Mouse (Mus musculus): ENCODE results near the gene 3110009E18Rik. TPM values are rescaled to one million over a fixed set of nuclear protein-coding genes. Genes with fewer than 3 reads are reported as not detected.

The 3110009E18Rik gene
- total RNA-seq, 4 experiments from 2014 or later = 6.2 to 8.1 (median 7.4) TPM

Other genes with a start within 250 kb of the 3110009E18Rik start
- gene Tmem177, start 208.0 kb upstream of the 3110009E18Rik start, total RNA-seq (2022) = 1 to 10 TPM; 6.3 to 8.6 (median 7.5) TPM
- gene Cfap221, start 124.0 kb upstream of the 3110009E18Rik start, total RNA-seq (2022) = 1 to 10 TPM in 1 of 4 experiments, under 1 TPM in 3; 0.47 to 1.1 (median 0.57) TPM
- gene Sctr, start 114.3 kb upstream of the 3110009E18Rik start, total RNA-seq (2022) = 1 to 10 TPM; 1.1 to 2.7 (median 1.7) TPM
- gene Tmem37, start 47.1 kb upstream of the 3110009E18Rik start, total RNA-seq (2022) = 1 to 10 TPM; 1.1 to 3.3 (median 1.5) TPM
- gene Dbi, start 109 bp upstream of the 3110009E18Rik start, total RNA-seq (2022) = 100 to 1,000 TPM; 269 to 515 (median 389) TPM
- 1 to 10 TPM; 8.0 to 9.8 (median 9.1) TPM for gene Steap3, start 151.5 kb downstream of the 3110009E18Rik start, total RNA-seq (2022)
- 10 to 100 TPM; 63.1 to 70.6 (median 66.3) TPM for gene C1ql2, start 219.4 kb downstream of the 3110009E18Rik start, total RNA-seq (2022)